Mouse (Mus musculus): ENCODE measurements around the gene Il12rb1. TPM values are rescaled to one million over a fixed set of nuclear protein-coding genes. Genes with fewer than 3 reads are reported as not detected.

The Il12rb1 gene
- polyA plus RNA-seq, 1 experiment: 6.5 TPM

DNA sequence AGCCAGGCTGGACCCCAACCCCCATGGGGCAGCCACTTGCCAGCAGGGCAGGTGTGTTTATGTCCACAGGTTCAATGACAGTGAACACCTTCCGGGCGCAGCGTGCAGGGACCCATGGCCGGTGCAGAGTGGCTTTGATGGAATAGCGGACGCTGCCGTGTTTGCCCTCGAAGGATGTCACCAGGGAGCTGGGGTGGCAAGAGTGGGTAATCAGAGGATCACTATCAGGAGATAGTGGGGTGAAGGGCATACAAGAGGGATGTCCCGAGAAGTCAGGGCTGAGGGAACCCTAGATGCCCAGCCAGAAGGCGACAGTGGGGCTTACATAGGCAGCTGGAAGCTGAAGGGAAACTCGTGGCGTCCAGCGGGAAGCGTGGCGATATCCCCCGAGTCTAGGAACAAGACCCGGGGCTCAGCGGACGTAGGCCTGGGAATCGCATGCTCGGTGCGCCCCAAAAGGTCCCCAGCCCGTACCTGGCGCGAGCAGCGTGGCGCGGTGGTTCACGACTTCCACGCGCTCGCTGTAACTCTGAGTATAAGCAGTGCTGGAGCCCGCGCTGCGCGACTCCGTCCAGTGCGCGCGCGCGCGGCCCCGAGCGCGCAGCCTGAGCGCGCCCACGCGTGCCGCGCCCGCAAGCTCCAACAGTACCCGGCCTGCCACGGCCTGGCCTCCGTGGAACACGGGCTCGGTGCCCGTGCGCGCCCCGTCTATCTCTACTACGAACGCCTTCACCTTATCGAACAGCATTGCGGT is 30.6 kb downstream of the Il12rb1 start:
- Histone ChIP-seq H3ac (ENCODE audit: control insufficient read depth, insufficient read length) (peak overlapping the region; percentile 64), H3K79me2 (ENCODE audit: control insufficient read depth, insufficient read depth) (no peaks in the 10 kb centered on the region), H3K27me3 (ENCODE audit: control insufficient read depth, insufficient read depth, insufficient read length) (no peaks in the 10 kb centered on the region), H3K4me3 (peak overlapping the region; percentile 50), H3K4me2 (ENCODE audit: low read depth) (peak overlapping the region; percentile 93), H3K36me3 (ENCODE audit: control insufficient read depth, insufficient read depth) (no peaks in the 10 kb centered on the region)
- TF ChIP-seq TCF12 (IDR thresholded peaks at IDR 0.05; ENCODE audit: insufficient read depth, poor library complexity, severe bottlenecking) (no peak), TCF3 (IDR thresholded peaks at IDR 0.05; ENCODE audit: insufficient read length, low read depth) (no peak), MAX (IDR thresholded peaks at IDR 0.05; ENCODE audit: low read depth) (no peak), REST (IDR thresholded peaks at IDR 0.05; ENCODE audit: insufficient read depth, insufficient read length) (no peak), USF1 (IDR thresholded peaks at IDR 0.05; ENCODE audit: low read depth) (no peak), MYOD1 (IDR thresholded peaks at IDR 0.05; ENCODE audit: control insufficient read depth in 1 of 3, insufficient read length in 2 of 3, low read depth in 2 of 3) (no peak), E2F4 (IDR thresholded peaks at IDR 0.05; ENCODE audit: insufficient read depth) (no peak), POLR2AphosphoS2 (IDR thresholded peaks at IDR 0.05; ENCODE audit: insufficient read length, low read depth) (no peak), MYOG (IDR thresholded peaks at IDR 0.05; ENCODE audit: control insufficient read depth in 1 of 3, insufficient read depth in 1 of 3, insufficient read length in 2 of 3, low read depth in 2 of 3) (no peak), POLR2A (IDR thresholded peaks at IDR 0.05; ENCODE audit: insufficient read length, low read depth) (no peak), SRF (IDR thresholded peaks at IDR 0.05; ENCODE audit: control insufficient read depth, insufficient read length, low read depth) (no peak)

GRCm38 (mm10) chr8:70839408-70840351 is 31.4 kb downstream of the Il12rb1 start, which contains the start of gene Arrdc2:
TSS of gene Arrdc2 (minus strand) at chr8:70839720.
- Histone ChIP-seq H3ac (ENCODE audit: control insufficient read depth, insufficient read length) (peak within 1 kb of the TSS; percentile 64), H3K4me3 (peak within 1 kb of the TSS; percentile 50), H3K4me2 (ENCODE audit: low read depth) (peak within 1 kb of the TSS; percentile 93), H3K79me2 (ENCODE audit: control insufficient read depth, insufficient read depth) (no peaks in the 10 kb centered on the region), H3K27me3 (ENCODE audit: control insufficient read depth, insufficient read depth, insufficient read length) (no peaks in the 10 kb centered on the region), H3K36me3 (ENCODE audit: control insufficient read depth, insufficient read depth) (no peaks in the 10 kb centered on the region)
- TF ChIP-seq POLR2A (IDR thresholded peaks at IDR 0.05; ENCODE audit: insufficient read length, low read depth) (peak; percentile 99), REST (IDR thresholded peaks at IDR 0.05; ENCODE audit: insufficient read depth, insufficient read length) (no peak), MYOG (IDR thresholded peaks at IDR 0.05; ENCODE audit: control insufficient read depth in 1 of 3, insufficient read depth in 1 of 3, insufficient read length in 2 of 3, low read depth in 2 of 3) (peak in 1 of 3 experiments; percentile 73), MAX (IDR thresholded peaks at IDR 0.05; ENCODE audit: low read depth) (no peak), E2F4 (IDR thresholded peaks at IDR 0.05; ENCODE audit: insufficient read depth) (no peak), POLR2AphosphoS2 (IDR thresholded peaks at IDR 0.05; ENCODE audit: insufficient read length, low read depth) (peak; percentile 99), SRF (IDR thresholded peaks at IDR 0.05; ENCODE audit: control insufficient read depth, insufficient read length, low read depth) (peak; percentile 55), TCF12 (IDR thresholded peaks at IDR 0.05; ENCODE audit: insufficient read depth, poor library complexity, severe bottlenecking) (no peak), USF1 (IDR thresholded peaks at IDR 0.05; ENCODE audit: low read depth) (no peak), CEBPB (IDR thresholded peaks at IDR 0.05; ENCODE audit: insufficient read depth, poor library complexity, severe bottlenecking) (no peak), TCF3 (IDR thresholded peaks at IDR 0.05; ENCODE audit: insufficient read length, low read depth) (no peak), MYOD1 (IDR thresholded peaks at IDR 0.05; ENCODE audit: control insufficient read depth in 1 of 3, insufficient read length in 2 of 3, low read depth in 2 of 3) (peak in 1 of 3 experiments; percentile 52)

DNA sequence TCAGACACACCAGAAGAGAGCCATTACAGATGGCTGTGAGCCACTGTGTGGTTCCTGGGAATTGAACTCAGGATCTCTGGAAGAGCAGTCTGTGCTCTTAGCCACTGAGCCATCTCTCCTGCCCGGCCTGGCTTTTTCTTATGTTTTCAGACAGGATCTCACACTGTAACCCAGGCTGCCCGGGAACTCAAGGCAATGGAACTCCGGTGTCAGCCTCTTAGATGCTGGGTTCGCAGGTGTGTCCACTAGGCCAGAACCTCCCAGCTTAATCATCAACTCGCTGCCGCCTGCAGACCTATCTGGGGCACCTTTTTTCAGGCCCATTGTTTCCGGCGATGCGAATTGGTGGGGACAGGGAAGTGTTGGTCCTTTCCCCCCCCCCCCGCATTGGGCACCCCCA is 32.3 kb downstream of the Il12rb1 start:
- Histone ChIP-seq H3ac (ENCODE audit: control insufficient read depth, insufficient read length) (no peak overlapping the region), H3K4me3 (no peak overlapping the region), H3K79me2 (ENCODE audit: control insufficient read depth, insufficient read depth) (no peaks in the 10 kb centered on the region), H3K36me3 (ENCODE audit: control insufficient read depth, insufficient read depth) (no peaks in the 10 kb centered on the region), H3K4me2 (ENCODE audit: low read depth) (no peak overlapping the region), H3K27me3 (ENCODE audit: control insufficient read depth, insufficient read depth, insufficient read length) (no peaks in the 10 kb centered on the region)
- TF ChIP-seq MYOG (IDR thresholded peaks at IDR 0.05; ENCODE audit: control insufficient read depth in 1 of 3, insufficient read depth in 1 of 3, insufficient read length in 2 of 3, low read depth in 2 of 3) (no peak), E2F4 (IDR thresholded peaks at IDR 0.05; ENCODE audit: insufficient read depth) (no peak), USF1 (IDR thresholded peaks at IDR 0.05; ENCODE audit: low read depth) (no peak), MYOD1 (IDR thresholded peaks at IDR 0.05; ENCODE audit: control insufficient read depth in 1 of 3, insufficient read length in 2 of 3, low read depth in 2 of 3) (no peak), MAX (IDR thresholded peaks at IDR 0.05; ENCODE audit: low read depth) (no peak), CEBPB (IDR thresholded peaks at IDR 0.05; ENCODE audit: insufficient read depth, poor library complexity, severe bottlenecking) (no peak), REST (IDR thresholded peaks at IDR 0.05; ENCODE audit: insufficient read depth, insufficient read length) (no peak)

DNA sequence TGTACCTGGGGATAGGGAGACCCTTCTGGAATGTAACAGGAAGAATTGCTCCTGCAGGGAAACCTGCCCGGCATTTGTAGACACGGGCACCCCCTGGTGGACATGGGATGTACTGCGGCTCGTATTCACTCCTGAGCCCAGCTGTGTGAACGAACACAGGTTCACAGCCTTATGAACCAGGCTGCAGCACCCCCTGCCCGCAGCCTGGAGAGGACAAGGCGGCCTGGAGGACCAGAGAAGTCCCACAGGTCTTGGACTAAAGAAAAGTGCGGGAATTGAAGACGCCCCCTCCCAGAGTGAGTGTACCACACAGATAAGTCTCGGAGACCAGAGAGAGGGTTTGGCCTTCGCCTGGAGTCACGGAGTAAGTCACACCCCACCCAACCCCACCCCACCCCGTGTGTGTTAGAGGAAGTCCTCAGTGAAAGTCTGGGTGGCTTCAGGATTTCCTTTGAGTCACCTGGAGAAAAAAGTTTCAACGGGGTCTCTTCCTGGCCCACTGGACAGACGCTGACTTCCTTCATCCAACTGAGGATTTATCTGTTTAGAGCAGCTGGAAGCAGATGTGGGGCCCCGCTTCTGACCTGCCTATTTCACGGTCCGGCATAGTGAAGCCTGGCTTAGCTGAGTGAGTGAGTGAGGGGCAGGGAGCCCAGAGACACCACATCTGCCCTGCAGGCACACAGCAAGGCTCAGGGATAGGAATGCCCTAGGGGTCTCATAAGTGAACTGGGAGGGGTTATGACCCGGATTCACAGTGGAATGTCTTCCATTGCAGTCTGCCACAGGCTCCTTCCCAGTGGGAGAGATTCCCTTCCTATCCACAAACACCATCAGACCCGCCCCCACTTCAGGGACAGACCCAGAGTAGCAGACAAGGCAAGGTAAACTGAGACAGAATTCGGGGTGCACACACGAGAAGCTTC is 33.2 kb downstream of the Il12rb1 start:
- Histone ChIP-seq H3K4me2 (ENCODE audit: low read depth) (no peak overlapping the region), H3K79me2 (ENCODE audit: control insufficient read depth, insufficient read depth) (no peaks in the 10 kb centered on the region), H3K4me3 (no peak overlapping the region), H3K36me3 (ENCODE audit: control insufficient read depth, insufficient read depth) (no peaks in the 10 kb centered on the region), H3K27me3 (ENCODE audit: control insufficient read depth, insufficient read depth, insufficient read length) (no peaks in the 10 kb centered on the region), H3ac (ENCODE audit: control insufficient read depth, insufficient read length) (no peak overlapping the region)
- TF ChIP-seq CEBPB (IDR thresholded peaks at IDR 0.05; ENCODE audit: insufficient read depth, poor library complexity, severe bottlenecking): no peak
- no peak for TF ChIP-seq TCF12 (IDR thresholded peaks at IDR 0.05; ENCODE audit: insufficient read depth, poor library complexity, severe bottlenecking)
- no peak for TF ChIP-seq REST (IDR thresholded peaks at IDR 0.05; ENCODE audit: insufficient read depth, insufficient read length)
- no peak for TF ChIP-seq MYOG (IDR thresholded peaks at IDR 0.05; ENCODE audit: control insufficient read depth in 1 of 3, insufficient read depth in 1 of 3, insufficient read length in 2 of 3, low read depth in 2 of 3)

Data from myocyte (in vitro differentiated cells).